Mouse (Mus musculus) regulatory T cell (primary cell): Measurements from ENCODE around the gene Mt2.

Experiments
- in situ Hi-C: fragments of 300-600 bp; cut with MboI, MseI; formaldehyde crosslinking; loops from one replicate; pipeline ENCODE4 v1.15.1; 2025; ENCODE audit warnings: high pct_unique_total_duplicates

The Mt2 gene

DNA sequence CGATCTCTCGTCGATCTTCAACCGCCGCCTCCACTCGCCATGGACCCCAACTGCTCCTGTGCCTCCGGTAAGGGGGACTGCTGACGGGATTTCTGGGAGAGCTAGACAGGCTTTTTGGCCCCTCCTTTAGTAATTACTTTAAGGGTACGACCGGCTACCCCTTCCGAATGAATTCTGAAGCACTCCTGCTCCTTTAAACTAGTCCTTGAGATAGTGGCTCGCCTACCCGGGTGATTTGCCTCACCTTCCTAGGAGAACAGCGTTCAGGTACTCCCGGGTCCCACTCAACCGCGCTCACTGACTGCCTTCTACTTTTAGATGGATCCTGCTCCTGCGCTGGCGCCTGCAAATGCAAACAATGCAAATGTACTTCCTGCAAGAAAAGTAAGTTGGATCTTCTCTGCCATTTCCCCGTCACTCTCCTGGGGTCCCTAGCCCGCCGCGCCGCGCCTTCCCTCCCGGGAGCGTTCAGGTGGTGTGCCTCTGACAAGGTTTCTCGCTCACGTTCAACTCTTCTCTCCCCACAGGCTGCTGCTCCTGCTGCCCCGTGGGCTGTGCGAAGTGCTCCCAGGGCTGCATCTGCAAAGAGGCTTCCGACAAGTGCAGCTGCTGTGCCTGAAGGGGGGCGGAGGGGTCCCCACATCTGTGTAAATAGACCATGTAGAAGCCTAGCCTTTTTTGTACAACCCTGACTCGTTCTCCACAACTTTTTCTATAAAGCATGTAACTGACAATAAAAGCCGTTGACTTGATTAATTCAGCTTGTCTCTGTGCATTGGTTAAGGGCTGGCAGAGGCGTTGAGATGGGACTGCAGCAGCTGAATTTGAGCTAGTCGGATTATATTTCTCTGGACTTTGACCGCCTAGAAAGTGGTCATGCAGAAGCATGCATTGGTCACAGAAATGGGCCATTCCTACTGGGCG lies 607 bp downstream of the Mt2 start:
- in situ Hi-C loops: no loop called here

DNA sequence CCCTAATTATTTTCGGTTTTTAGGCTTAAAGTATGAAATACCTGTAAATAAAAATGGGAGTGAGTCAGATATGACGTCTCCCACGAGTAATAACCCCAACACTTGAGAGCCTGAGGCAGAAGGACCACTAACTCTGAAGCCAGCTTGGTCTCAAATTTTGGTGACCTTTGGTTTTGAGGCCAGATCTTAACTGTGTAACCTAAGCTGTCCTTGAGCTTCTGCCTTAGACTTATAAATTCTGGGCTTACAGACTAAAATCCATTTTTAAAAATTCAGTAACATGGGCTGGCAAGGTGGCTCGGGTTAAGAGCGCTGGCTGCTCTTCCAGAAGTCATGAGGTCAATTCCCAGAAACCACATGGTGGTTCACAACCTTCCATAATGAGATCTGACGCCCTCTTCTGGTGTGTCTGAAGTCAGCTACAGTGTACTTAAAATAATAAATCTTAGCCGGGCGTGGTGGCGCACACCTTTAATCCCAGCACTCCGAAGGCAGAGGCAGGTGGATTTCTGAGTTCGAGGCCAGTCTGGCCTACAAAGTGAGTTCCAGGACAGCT lies 1.5 kb downstream of the Mt2 start:
- in situ Hi-C loops: no loop called here

DNA sequence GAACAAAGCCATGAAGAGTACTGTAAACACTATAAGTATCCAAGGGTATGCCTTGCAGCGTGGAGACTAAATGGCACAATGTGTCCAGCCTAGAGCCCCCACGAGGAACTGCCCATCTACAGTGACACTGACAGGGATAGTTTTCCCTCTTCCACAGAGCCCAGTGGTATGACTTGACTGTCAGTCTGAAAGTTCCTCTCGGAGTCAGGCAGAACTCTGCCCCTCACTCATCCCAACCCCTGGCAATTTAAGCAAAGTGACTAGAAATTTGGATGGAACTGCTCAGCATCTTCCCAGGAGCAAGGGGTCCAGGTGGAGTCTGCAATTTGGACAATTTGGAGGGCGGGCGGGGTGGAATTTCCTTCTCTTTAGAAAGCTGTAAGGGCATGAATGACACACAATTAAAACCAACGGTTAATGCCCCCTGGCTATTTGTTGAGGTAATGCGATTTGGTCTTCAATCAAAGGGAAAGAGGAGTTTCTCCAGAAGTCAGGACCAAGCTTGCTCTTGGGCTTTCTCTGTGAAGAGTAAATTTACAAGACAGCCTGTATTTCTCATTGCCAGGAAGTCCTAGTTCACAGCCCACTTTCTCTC lies 2.3 kb downstream of the Mt2 start:
- in situ Hi-C loops: loop anchor here (5.0 kb wide), 1 partner anchor 72 kb away; no protein-coding TSS in a partner anchor

DNA sequence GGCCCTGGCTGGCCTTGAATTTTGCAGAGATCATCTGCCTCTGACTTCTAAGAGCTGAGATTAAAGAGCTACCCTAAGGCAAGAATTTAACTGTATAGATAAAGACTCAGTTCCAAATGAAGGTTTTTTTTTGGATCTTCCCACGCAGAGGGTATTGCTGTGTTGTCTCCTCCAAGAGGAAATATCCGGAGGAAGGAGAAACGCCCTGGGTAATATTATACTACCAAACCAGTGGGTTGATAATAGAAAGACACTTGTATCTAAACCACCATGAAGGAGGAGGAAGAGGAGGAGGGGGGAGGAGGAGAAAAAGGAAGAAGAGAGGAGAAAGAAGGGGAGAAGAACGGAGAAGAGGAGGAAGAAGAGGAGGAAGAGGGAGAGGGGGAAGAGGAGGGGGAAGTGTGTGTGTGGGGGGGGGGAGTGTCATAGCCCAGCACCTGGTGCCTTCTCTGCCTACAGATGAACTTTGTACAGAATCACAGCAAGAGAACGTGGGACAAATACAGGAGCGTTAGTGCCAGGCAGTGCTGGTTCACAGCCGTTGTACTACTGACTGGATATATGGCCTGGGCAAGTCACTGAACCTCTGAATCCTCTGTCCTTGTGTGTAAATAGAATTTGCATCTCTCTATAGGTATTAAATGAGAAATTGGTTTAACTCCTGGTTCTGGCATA lies 5.4 kb downstream of the Mt2 start:
- in situ Hi-C loops: loop anchor here (5.0 kb wide), 1 partner anchor 76 kb away; no protein-coding TSS in a partner anchor

DNA sequence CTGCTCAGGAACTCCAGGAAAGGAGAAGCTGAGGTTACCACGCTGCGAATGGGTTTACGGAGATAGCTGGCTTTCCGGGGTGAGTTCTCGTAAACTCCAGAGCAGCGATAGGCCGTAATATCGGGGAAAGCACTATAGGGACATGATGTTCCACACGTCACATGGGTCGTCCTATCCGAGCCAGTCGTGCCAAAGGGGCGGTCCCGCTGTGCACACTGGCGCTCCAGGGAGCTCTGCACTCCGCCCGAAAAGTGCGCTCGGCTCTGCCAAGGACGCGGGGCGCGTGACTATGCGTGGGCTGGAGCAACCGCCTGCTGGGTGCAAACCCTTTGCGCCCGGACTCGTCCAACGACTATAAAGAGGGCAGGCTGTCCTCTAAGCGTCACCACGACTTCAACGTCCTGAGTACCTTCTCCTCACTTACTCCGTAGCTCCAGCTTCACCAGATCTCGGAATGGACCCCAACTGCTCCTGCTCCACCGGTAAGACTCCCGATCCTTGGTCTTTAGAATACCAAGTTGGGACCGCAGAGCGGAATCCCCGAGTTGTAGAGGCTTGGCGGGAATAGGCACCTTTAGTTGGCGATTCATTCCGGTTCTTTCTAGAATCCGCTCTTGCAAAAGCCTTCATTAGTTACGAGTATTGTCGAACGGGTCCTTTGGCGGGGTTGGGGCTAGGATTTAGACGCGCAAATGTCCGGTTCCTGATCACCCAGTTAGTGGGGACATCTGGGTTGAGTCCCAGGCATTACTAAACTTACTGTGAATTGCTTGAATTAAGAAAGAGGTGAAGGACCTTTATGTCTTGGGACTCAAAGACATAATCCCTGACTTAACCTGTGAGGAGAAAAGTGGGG lies 6.6 kb downstream of the Mt2 start, which contains the start of gene Mt1:
Mt1 (plus strand) TSS at position 226 of the 856 bp plus-strand sequence.
- in situ Hi-C loops: loop anchor here (5.0 kb wide), 1 partner anchor 77 kb away; no protein-coding TSS in a partner anchor

DNA sequence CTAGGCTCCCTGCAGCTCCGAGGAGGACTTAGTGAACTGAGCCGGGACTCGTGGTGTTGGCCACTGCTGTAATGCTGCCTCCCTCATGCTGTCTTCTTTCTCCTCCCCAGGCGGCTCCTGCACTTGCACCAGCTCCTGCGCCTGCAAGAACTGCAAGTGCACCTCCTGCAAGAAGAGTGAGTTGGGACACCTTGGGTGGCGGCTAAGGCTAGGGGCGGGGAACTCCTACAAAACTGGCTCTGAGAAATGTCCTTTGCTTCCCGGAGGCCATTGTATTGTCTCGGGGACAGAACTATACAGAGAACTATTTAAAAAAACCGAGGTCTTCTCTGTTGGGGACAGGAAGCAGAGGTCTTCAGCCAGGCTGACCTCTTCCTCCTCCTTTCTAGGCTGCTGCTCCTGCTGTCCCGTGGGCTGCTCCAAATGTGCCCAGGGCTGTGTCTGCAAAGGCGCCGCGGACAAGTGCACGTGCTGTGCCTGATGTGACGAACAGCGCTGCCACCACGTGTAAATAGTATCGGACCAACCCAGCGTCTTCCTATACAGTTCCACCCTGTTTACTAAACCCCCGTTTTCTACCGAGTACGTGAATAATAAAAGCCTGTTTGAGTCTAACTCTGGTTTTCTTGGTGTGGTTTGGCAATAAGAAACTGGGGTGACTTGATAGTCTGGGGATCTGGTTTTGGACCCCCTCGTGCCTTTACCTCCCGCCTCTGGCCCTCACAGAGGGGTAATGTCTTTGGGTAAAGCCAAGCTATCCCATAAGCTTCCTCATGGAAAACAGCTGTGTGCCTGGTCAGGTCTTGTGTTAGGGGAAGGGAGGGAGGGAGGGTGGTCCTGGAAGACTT lies 7.5 kb downstream of the Mt2 start:
- in situ Hi-C loops: loop anchor here (5.0 kb wide), 1 partner anchor 78 kb away; no protein-coding TSS in a partner anchor

DNA sequence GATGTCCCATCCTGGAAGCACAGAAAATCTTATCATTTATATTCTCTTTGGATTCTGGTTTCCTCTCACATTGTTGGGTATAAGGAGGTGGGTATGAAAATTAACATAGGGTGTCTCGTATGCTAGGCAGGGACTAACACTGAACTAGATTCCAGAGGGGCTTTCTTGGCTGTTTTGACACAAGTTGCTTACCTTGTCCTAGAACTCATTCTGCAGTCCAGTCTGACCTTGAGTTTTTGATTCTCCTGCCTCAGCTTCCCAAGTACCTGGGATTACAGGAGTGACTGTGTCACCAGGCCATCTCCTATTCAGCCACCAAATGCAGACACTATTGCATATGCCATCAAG lies 8.1 kb downstream of the Mt2 start:
- in situ Hi-C loops: no loop called here

DNA sequence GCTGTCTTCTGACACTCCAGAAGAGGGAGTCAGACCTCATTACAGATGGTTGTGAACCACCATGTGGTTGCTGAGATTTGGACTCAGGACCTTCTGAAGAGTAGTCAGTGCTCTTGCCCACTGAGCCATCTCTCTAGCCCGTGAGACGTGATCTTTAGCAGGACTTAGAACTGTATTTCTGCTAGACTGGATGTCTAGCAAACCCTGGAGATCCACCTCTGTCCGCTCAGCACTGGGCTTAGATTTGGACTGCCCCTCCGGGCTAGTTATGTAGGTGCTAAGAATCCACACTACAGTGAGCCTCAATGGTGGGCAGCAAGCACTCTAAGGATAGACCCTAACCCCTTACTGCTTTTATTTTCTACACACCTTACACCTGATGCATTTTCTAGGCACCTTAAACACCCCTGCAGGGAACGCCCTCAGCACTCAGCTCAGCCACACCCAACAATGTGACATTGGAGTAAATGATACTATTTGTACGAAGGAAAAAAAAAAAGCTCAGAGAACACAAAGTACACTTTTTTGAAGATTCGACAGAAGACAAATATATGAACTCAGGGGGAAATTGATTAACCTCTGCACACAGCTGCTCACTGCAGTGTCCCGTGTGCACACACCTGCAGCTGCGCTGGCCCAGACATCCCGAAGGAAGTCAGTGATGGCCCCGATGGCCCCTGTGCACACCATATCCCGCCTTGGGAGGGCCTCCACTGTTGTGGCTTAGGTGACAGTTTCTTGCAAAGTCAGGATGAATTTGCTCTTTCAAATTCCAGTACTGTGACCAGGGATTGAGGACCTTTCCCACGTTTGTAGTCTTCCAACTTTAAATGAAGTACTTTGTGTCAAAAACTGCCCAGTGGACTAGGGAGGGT lies 9.8 kb downstream of the Mt2 start:
- in situ Hi-C loops: no loop called here

DNA sequence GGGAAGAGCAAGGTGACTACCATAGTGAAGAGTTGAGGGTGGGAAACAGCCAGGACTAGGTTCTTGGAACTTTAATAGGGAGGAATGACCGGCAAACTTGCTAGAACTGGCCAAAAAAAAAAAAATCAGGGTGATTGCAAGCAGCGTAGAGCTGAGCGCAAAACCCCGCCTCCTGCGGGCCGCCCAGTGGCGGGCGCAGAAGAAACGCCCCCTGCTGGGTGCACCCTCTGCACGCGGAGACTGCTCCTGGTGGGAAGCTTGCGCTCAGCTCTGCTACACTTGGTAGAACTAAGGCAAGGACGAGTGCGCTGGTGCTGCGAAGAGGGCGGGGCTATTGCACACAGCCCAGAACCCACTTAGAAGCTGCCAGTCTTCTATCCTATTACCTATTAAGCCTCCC lies 10.7 kb downstream of the Mt2 start:
- in situ Hi-C loops: no loop called here

DNA sequence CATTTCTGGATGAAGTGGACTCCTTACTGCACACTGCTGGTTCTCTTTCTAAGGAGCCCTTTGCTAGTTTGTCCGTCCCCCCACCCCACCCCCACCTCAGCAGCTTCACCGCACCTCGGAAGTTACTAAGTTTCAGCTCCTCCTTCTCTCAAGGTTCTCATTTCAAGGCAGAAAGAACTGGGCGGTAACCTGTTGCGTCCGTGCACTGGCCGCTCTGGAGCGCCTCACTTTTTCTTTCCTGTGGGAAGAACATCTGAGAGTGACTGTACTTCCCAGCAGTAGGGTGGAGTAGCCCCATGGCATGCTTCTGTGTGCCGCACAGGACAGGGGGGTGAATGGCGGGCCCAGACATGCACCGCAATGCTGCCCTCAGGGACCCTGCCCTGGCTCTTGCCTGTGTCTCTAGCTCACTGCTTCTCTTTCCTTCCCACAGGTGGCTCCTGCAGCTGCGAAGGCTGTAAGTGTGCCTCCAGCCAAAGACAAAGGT lies 11.9 kb downstream of the Mt2 start:
- in situ Hi-C loops: no loop called here

DNA sequence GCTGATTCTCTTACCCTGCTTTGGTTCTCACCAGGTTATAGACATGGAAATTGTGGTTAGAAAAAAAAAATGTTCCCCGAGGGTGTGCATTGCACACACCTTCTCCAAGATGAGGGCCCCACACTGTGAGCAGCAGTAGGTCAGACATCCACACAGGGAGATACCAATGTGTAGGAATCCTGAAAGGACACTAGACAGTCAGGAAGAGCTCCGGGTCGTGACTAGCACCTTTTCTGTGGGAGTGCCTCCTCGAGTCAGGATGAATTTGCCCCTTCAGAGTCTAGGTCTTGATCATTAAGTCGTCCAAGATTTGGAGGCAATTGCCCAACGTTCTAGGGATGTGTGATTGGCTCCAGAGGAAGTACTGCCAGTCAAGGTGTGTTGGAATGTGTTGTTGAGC lies 13.3 kb downstream of the Mt2 start:
- in situ Hi-C loops: no loop called here

DNA sequence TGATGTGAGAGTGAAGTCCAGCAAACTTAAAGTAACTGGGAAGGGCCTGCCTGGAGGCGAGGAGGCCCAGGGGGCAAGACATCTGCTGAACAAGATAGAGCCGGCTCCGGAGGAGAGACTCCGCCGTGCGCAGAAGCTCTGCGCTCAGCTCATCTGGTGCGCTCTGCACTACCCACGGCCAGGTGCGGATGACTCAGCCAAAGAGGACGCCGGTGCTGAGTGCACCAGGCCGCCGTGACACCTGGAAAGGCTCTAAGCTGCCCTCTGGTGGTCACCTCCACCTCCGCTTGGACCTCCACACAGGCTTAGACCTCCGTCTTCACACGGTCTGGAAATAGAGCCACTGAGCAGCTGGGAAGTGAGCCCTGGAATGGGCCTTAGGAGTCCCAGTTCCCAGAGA lies 14.1 kb downstream of the Mt2 start:
- in situ Hi-C loops: no loop called here

DNA sequence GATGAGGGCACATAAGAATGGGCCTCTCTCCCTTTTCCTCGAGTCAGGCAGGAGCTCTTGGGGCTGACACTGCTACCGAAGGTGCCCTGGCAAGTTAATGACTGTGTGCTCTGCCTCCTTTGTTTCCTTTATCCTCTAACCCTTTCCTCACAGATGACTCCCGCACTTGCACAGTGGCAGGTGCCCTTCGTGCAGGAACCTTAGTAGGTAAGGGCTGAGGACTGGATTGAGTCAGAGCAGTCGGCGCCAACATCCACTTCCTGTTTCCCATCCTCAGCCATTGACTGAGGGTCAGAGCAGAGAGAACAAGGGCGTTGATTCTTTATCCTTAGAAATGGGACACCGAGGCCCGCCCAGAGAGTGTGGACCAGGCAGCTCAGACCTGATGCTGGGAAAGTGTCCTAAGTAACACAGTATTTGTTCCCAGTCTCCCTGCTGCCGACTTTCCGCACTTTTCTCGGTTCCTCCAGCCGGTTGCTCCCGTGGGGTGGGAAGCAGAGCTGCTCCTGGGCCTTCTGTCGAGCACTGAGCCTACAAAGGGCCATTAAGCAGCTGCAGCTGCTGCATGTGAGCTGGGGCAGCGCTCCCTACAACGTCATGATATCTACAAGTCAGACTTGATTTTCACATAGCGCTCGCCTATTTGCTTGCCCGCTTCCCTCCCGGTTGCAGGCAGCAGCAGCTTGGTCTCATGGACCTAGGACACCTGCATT lies 15.0 kb downstream of the Mt2 start:
- in situ Hi-C loops: no loop called here

DNA sequence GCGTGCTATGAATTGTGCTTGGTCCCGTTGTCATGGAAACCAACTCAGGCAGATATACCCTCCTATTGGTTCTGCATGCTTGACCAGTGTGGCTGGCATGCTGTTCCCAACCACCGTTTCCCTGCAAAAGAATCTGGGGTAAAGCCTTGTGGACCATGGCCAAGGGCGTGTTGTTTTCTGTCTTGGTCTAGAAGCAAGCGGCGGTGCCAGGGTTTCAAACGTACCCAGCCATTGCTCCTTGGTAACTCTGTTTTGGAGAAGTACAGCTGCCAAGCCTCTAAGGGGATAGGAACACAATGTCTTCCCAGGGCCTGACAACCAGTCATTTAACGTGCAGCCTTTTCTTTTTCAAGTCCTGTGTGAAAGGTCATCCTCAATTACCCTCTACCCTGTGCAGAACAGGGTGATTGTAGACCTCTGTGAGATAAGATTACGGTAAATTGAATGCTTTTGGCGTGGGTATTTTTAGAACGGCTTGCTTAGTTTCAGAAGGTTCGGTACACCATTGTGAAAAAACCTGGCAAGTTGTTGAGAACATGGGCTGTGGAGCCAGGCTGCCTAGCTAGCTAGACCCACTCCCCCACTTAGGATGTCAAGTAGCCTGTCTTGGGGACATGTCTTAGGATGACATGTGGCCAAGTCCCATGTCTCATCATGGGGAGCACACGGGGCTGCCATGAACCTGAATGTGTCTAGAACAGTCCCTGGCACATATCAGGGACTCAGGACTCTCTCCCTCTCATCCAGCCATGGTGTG lies 17.0 kb downstream of the Mt2 start:
- in situ Hi-C loops: no loop called here

DNA sequence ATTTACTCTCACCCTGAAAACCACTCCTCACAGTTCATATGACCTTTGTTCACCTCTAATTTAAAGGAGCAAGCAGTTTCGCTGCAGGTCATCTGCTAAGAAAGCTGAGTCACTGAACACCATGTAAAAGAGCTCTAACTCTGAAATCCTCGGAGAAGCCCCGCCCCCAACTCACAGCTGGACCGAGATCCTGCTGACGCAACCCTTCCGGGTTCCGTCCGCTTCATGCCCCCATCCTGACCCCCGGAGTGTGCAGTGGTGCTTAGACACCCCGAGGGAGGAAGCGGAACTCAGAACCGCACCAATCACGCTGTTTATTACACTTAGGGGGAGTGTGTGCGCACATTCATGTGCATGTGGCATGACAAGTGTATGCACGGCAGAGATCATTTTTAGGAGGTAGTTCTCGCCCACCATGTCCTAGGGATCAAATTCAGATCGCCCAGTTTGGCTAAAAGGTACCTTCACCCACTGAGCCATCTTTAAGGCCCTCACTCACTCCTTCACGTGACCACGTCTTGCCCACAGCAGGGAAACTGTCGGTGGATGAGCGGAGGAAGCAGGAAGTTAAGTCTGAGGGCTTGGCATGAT lies 18.7 kb downstream of the Mt2 start:
- in situ Hi-C loops: no loop called here

DNA sequence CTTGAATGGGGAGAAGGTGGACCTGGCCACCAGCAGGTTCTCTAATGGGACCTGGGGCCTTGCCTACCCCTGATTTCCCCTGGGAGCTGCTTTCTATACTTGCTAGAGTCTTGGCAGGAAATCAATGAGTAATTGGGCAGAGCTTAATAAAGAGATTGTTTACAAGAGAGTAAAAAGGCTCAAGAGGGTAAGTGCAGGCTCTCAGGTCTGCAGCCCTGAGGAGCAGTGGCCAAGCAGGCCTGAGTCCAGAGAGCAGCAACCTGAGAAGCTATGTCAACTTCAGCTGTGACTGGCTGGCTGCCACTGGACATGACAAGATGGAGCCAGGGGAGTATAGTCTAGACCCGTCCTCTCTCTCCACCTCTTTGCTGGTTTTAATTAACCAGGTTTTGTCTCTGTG lies 20.5 kb downstream of the Mt2 start:
- in situ Hi-C loops: no loop called here

DNA sequence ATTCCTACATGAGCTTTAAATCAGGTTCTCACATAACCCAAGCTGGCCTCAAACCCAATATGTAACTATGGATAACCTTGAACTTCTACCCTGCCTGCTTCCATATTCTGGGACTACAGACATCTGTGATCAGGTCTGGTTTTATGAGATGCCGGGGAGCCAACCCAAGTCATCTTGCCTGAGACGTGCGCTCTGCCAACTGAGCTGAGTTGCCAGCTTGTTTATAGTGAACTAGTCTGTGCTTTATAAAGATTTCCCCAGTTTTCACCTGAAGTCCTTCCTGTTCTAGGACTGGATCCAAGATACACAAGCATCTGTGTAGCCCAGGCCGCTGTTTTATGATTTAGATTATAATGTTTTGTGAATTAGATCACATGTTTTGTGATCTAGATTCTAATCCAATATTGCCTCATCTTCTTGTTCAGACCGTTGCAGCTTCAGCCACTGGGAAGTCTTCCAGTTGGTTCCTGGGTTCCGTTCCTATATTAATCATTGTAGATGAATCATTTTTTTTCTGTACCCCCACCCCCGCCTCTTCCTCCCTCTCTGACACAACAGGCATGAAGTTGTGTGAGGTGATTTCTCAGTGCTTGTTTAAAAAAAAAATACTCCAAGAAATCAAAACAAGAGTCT lies 22.2 kb downstream of the Mt2 start:
- in situ Hi-C loops: no loop called here
